14 mouse cellular contexts compared by ENCODE assay signal in the genomic region with DNA sequence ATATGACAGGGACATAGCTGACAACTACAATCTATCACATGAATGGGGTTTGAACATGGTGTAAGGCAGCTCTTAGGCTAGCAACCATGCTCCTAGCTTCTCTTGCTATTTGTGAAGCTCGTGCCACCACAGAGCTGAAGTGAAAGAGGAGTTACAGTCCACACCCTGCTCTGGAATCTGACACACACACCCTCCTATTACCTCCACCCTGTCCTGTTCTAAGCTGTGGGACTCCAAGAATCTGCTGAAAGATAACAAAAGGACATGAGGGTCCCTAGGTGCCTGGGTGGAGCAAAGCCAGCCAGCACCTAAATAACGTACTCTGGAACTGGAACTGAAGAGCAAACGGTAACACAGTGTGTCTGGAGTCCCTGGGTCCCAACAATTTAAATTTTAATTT. TPM values are rescaled to one million over a fixed set of nuclear protein-coding genes. Genes with fewer than 3 reads are reported as not detected.
DNase-seq lines count a peak whose midpoint lies in the region; ATAC-seq and TF ChIP-seq lines count a peak whose summit lies in the region.
"Had no signal": no experiment of that assay in that cellular context is flagged by ENCODE, and none has a peak within 500 bp of the region (broad histone marks: within the 10 kb centered on the region; RNA-seq: fewer than 3 reads in every experiment).

No protein-coding gene starts in this region.

- H3K9me3 ChIP-seq in lung, postnatal 0 days (ENCODE audit: low read length) = no peaks in the 10 kb centered on the region
- H3K9me3 ChIP-seq in liver, embryonic 13.5 days (replicated peaks) = no peaks in the 10 kb centered on the region
- no peaks in the 10 kb centered on the region for H3K9me3 ChIP-seq in stomach, embryonic 16.5 days (replicated peaks; ENCODE audit: control insufficient read depth, low read length)
- H3K9me3 ChIP-seq: hindbrain, embryonic 13.5 days; kidney, embryonic 15.5 days had no signal

- TF ChIP-seq EP300 in lung, postnatal 0 days (IDR thresholded peaks at IDR 0.05) = peak; percentile 88

- peak; percentile 88 for ATAC-seq in lung, postnatal 0 days
- ATAC-seq in erythroblast, adult 5-6 weeks (replicated peaks; ENCODE audit: low FRiP score, poor library complexity, severe bottlenecking) = peak; percentile 68
- ATAC-seq in liver, embryonic 13.5 days (ENCODE audit: low read depth) = peak; percentile 99
- ATAC-seq in stomach, embryonic 16.5 days (ENCODE audit: insufficient read depth, low FRiP score) = peak; percentile 75; the same call in 1 of the 2 replicates
- ATAC-seq: Patski had no signal

- TF ChIP-seq CTCF in lung, postnatal 0 days (IDR thresholded peaks at IDR 0.05) = no peak

- H3K9ac ChIP-seq in lung, postnatal 0 days (replicated peaks; ENCODE audit: low read depth) = no peak overlapping the region
- peak overlapping the region; percentile 55 for H3K9ac ChIP-seq in liver, embryonic 13.5 days
- no peak overlapping the region for H3K9ac ChIP-seq in stomach, embryonic 16.5 days (ENCODE audit: low read length)
- H3K9ac ChIP-seq: hindbrain, embryonic 13.5 days; kidney, embryonic 15.5 days had no signal

- H3K4me2 ChIP-seq in lung, postnatal 0 days (replicated peaks; ENCODE audit: low read depth, low read length) = no peak overlapping the region
- peak overlapping the region; percentile 53 for H3K4me2 ChIP-seq in liver, embryonic 13.5 days
- H3K4me2 ChIP-seq in stomach, embryonic 16.5 days (ENCODE audit: low read depth, low read length) = no peak overlapping the region
- H3K4me2 ChIP-seq: hindbrain, embryonic 13.5 days; kidney, embryonic 15.5 days had no signal

- H3K36me3 ChIP-seq in lung, postnatal 0 days (ENCODE audit: insufficient read depth, low read length) = no peaks in the 10 kb centered on the region
- no peaks in the 10 kb centered on the region for H3K36me3 ChIP-seq in liver, embryonic 13.5 days
- H3K36me3 ChIP-seq in stomach, embryonic 16.5 days (ENCODE audit: control insufficient read depth, insufficient read depth, low read length) = no peaks in the 10 kb centered on the region
- H3K36me3 ChIP-seq: hindbrain, embryonic 13.5 days; kidney, embryonic 15.5 days had no signal

- H3K4me3 ChIP-seq in lung, postnatal 0 days (ENCODE audit: low read depth, low read length) = no peak overlapping the region
- H3K4me3 ChIP-seq in liver, embryonic 13.5 days (replicated peaks) = no peak overlapping the region
- no peak overlapping the region for H3K4me3 ChIP-seq in stomach, embryonic 16.5 days (replicated peaks; ENCODE audit: low read length)
- H3K4me3 ChIP-seq: hindbrain, embryonic 13.5 days; kidney, embryonic 15.5 days had no signal

- peak; percentile 48 for DNase-seq in lung, postnatal 0 days (ENCODE audit: low spot score)
- no peak for DNase-seq in lung, postnatal 14 days
- DNase-seq in liver, embryonic 13.5 days = peak; percentile 64
- DNase-seq in layer of hippocampus, adult 18-20 months (ENCODE audit: low spot score in 2 of 2) = no peak
- DNase-seq in adrenal gland, adult (ENCODE audit: inconsistent age in 2 of 2, low spot score in 1 of 2) = no peak
- DNase-seq in cerebellum, postnatal 14 days = no peak
- DNase-seq: adrenal gland, adult 8-10 months; layer of hippocampus, adult 9-11 months; right cerebral cortex, postnatal 25 days had no signal

- WGBS in lung, postnatal 0 days = 54% methylated on average over 3 of the region's 3 CpGs
- 13% methylated on average over 3 of the region's 3 CpGs for WGBS in liver, embryonic 13.5 days (ENCODE audit: insufficient replicate concordance)
- WGBS in stomach, embryonic 16.5 days = 54% methylated on average over 3 of the region's 3 CpGs

- peaks cover 5% of the 10 kb centered on the region; the same call in 1 of the 2 replicates for H3K4me1 ChIP-seq in lung, postnatal 0 days (ENCODE audit: insufficient read depth, low read depth, low read length)
- H3K4me1 ChIP-seq in liver, embryonic 13.5 days (replicated peaks) = peaks cover 80% of the 10 kb centered on the region
- peaks cover 8% of the 10 kb centered on the region for H3K4me1 ChIP-seq in stomach, embryonic 16.5 days (ENCODE audit: control insufficient read depth, insufficient read depth, low read length)
- H3K4me1 ChIP-seq: hindbrain, embryonic 13.5 days had no signal

- no peaks in the 10 kb centered on the region for H3K27me3 ChIP-seq in lung, postnatal 0 days (replicated peaks; ENCODE audit: insufficient read depth, low read length)
- no peaks in the 10 kb centered on the region for H3K27me3 ChIP-seq in liver, embryonic 13.5 days
- H3K27me3 ChIP-seq in stomach, embryonic 16.5 days (ENCODE audit: control insufficient read depth, insufficient read depth, low read length) = no peaks in the 10 kb centered on the region
- H3K27me3 ChIP-seq: hindbrain, embryonic 13.5 days; kidney, embryonic 15.5 days had no signal

- no peak overlapping the region for H3K27ac ChIP-seq in lung, postnatal 0 days (ENCODE audit: low read length)
- H3K27ac ChIP-seq in liver, embryonic 13.5 days = peak overlapping the region; percentile 83
- H3K27ac ChIP-seq in stomach, embryonic 16.5 days (ENCODE audit: low read length) = no peak overlapping the region
- H3K27ac ChIP-seq: hindbrain, embryonic 13.5 days; kidney, embryonic 15.5 days had no signal

RNA-seq across cellular contexts. Expression of a gene that starts 51.5 kb away (rescaled TPM):
- 226 and 360 TPM in 2 replicates for polyA plus RNA-seq in lung, postnatal 0 days (2015; fragmentation: Nextera tagmentation; extraction: Ambion mirVana)
- 1.0 TPM in 1 of 2 replicates, not detected in the other for total RNA-seq in erythroblast, adult 5-6 weeks (2015; ENCODE audit: low replicate concordance)
- 0.28 and 1.1 TPM in 2 replicates for total RNA-seq in erythroblast, adult 5-6 weeks (2017; ENCODE audit: low replicate concordance)
- 25.4 and 33.7 TPM in 2 replicates for polyA plus RNA-seq in liver, embryonic 13.5 days (2015; fragmentation: Nextera tagmentation; extraction: Ambion mirVana)
- 15.2 and 17.4 TPM in 2 replicates for polyA plus RNA-seq in stomach, embryonic 16.5 days (2015; fragmentation: Nextera tagmentation; extraction: Ambion mirVana)
- total RNA-seq in layer of hippocampus, adult 18-20 months (2021) = 1 to 10 TPM; 1.3 to 1.9 TPM
- polyA plus RNA-seq: Patski had no signal

Comparison
In these comparisons a context has a peak if more than half of its experiments do, and no peak if none do; other contexts are left out.
1. DNase-seq: peak in lung, postnatal 0 days (single experiment) and liver, embryonic 13.5 days (single experiment); none in lung, postnatal 14 days (single experiment), layer of hippocampus, adult 18-20 months (0 of 2), adrenal gland, adult (0 of 2) and cerebellum, postnatal 14 days (0 of 2).
2. Peak in every context shown above with its lines, with median percentiles within 50 percentile points of each other: ATAC-seq.